In the genomic region with DNA sequence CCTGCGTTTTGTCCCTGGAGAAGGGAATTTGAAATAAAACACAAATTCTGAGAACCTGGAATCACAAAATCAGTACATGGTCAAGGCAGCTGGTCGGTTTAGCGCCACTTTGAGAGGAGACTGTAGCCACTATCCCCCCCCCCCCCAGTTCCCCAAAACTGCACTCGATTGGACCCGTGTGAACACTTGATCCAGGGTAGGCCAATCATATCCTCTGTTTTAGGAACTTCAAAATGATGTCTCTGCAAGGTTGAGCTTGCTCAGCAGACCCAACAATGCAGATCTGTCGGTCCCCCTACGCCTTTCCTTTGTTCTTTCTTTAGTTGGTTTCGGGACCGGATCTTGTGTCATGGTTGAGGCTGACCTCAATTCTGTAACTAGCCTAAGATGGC, we compare ENCODE assay signal across 14 mouse cellular contexts. TPM values are rescaled to one million over a fixed set of nuclear protein-coding genes. Genes with fewer than 3 reads are reported as not detected.
DNase-seq lines count a peak whose midpoint lies in the region; ATAC-seq lines count a peak whose summit lies in the region.
"Had no signal": no experiment of that assay in that cellular context is flagged by ENCODE, and none has a peak within 500 bp of the region (broad histone marks: within the 10 kb centered on the region; RNA-seq: fewer than 3 reads in every experiment).

No protein-coding gene starts in this region.

- ATAC-seq in kidney, embryonic 15.5 days (replicated peaks; ENCODE audit: low FRiP score): peak; percentile 3; the same call in 1 of the 2 replicates
- ATAC-seq in embryonic facial prominence, embryonic 11.5 days (replicated peaks; ENCODE audit: insufficient number of reproducible peaks, low FRiP score, low TSS enrichment, low read depth): peak; percentile 25; the same call in 1 of the 2 replicates
- ATAC-seq in intestine, embryonic 16.5 days: no peak
- ATAC-seq in stomach, embryonic 14.5 days (ENCODE audit: insufficient number of reproducible peaks, insufficient read depth, low FRiP score, low read depth): peak; percentile 35; the same call in 1 of the 2 replicates

- no peaks in the 10 kb centered on the region for H3K9me3 ChIP-seq in kidney, embryonic 15.5 days (replicated peaks)
- no peaks in the 10 kb centered on the region for H3K9me3 ChIP-seq in embryonic facial prominence, embryonic 11.5 days (replicated peaks; ENCODE audit: control insufficient read depth, low read length)
- no peaks in the 10 kb centered on the region for H3K9me3 ChIP-seq in intestine, embryonic 16.5 days (ENCODE audit: control insufficient read depth, low read length)
- no peaks in the 10 kb centered on the region for H3K9me3 ChIP-seq in stomach, embryonic 14.5 days (ENCODE audit: control insufficient read depth, low read depth, low read length)
- H3K9me3 ChIP-seq: liver, embryonic 13.5 days had no signal

- no peak overlapping the region for H3K4me3 ChIP-seq in kidney, embryonic 15.5 days (replicated peaks)
- no peak overlapping the region for H3K4me3 ChIP-seq in embryonic facial prominence, embryonic 11.5 days (ENCODE audit: low read depth, low read length)
- no peak overlapping the region for H3K4me3 ChIP-seq in intestine, embryonic 16.5 days (ENCODE audit: low read length)
- H3K4me3 ChIP-seq in stomach, embryonic 14.5 days (ENCODE audit: low read depth, low read length): no peak overlapping the region
- H3K4me3 ChIP-seq: liver, embryonic 13.5 days had no signal

- H3K4me1 ChIP-seq in kidney, embryonic 15.5 days: peaks cover 39% of the 10 kb centered on the region
- peaks cover 2% of the 10 kb centered on the region; the same call in 1 of the 2 replicates for H3K4me1 ChIP-seq in embryonic facial prominence, embryonic 11.5 days (ENCODE audit: control insufficient read depth, insufficient read depth, low read length)
- H3K4me1 ChIP-seq in intestine, embryonic 16.5 days (ENCODE audit: control insufficient read depth, insufficient read depth, low read length): no peaks in the 10 kb centered on the region
- peaks cover 16% of the 10 kb centered on the region for H3K4me1 ChIP-seq in stomach, embryonic 14.5 days (ENCODE audit: control insufficient read depth, insufficient read depth, low read length)

- H3K27ac ChIP-seq in kidney, embryonic 15.5 days: peak overlapping the region; percentile 87
- peak overlapping the region; percentile 10 for H3K27ac ChIP-seq in embryonic facial prominence, embryonic 11.5 days (replicated peaks; ENCODE audit: low read depth, low read length)
- H3K27ac ChIP-seq in intestine, embryonic 16.5 days (ENCODE audit: low read length): peak overlapping the region; percentile 25
- peak overlapping the region; percentile 81 for H3K27ac ChIP-seq in stomach, embryonic 14.5 days (ENCODE audit: low read length)
- H3K27ac ChIP-seq: liver, embryonic 13.5 days had no signal

- 77% methylated on average over 9 of the region's 9 CpGs for WGBS in kidney, embryonic 15.5 days
- WGBS in embryonic facial prominence, embryonic 11.5 days: 78% methylated on average over 9 of the region's 9 CpGs
- 76% methylated on average over 9 of the region's 9 CpGs for WGBS in intestine, embryonic 16.5 days
- 80% methylated on average over 9 of the region's 9 CpGs for WGBS in stomach, embryonic 14.5 days

- H3K27me3 ChIP-seq in kidney, embryonic 15.5 days: no peaks in the 10 kb centered on the region
- no peaks in the 10 kb centered on the region for H3K27me3 ChIP-seq in embryonic facial prominence, embryonic 11.5 days (ENCODE audit: control insufficient read depth, insufficient read depth, low read length)
- H3K27me3 ChIP-seq in intestine, embryonic 16.5 days (replicated peaks; ENCODE audit: control insufficient read depth, insufficient read depth, low read length): no peaks in the 10 kb centered on the region
- H3K27me3 ChIP-seq in stomach, embryonic 14.5 days (ENCODE audit: control insufficient read depth, insufficient read depth, low read length): no peaks in the 10 kb centered on the region
- H3K27me3 ChIP-seq: liver, embryonic 13.5 days had no signal

- no peaks in the 10 kb centered on the region for H3K36me3 ChIP-seq in kidney, embryonic 15.5 days
- no peaks in the 10 kb centered on the region for H3K36me3 ChIP-seq in embryonic facial prominence, embryonic 11.5 days (replicated peaks; ENCODE audit: control insufficient read depth, insufficient read depth, low read depth, low read length)
- H3K36me3 ChIP-seq in intestine, embryonic 16.5 days (ENCODE audit: control insufficient read depth, insufficient read depth, low read length): no peaks in the 10 kb centered on the region
- H3K36me3 ChIP-seq in stomach, embryonic 14.5 days (ENCODE audit: control insufficient read depth, insufficient read depth, low read length): no peaks in the 10 kb centered on the region
- H3K36me3 ChIP-seq: liver, embryonic 13.5 days had no signal

- intact Hi-C loops in left cerebral cortex, postnatal 10 days (cut with DNase I): no loop called here

- DNase-seq in kidney, adult 8-10 months: no peak
- peak; percentile 25 for DNase-seq in embryonic facial prominence, embryonic 11.5 days (ENCODE audit: low spot score)
- DNase-seq in left cerebral cortex, postnatal 10 days (ENCODE audit: extremely low spot score in 1 of 2, low spot score in 2 of 2): no peak
- no peak for DNase-seq in ovary, postnatal 14 days (ENCODE audit: low spot score)
- DNase-seq: adrenal gland, postnatal 25 days; kidney, adult 9 months; liver, embryonic 13.5 days; right cerebral cortex, postnatal 14 days; thymus, postnatal 4 days had no signal

- H3K4me2 ChIP-seq in kidney, embryonic 15.5 days: no peak overlapping the region
- no peak overlapping the region for H3K4me2 ChIP-seq in embryonic facial prominence, embryonic 11.5 days (ENCODE audit: low read depth, low read length)
- H3K4me2 ChIP-seq in intestine, embryonic 16.5 days (ENCODE audit: low read depth, low read length): no peak overlapping the region
- no peak overlapping the region for H3K4me2 ChIP-seq in stomach, embryonic 14.5 days (replicated peaks; ENCODE audit: low read depth, low read length)
- H3K4me2 ChIP-seq: liver, embryonic 13.5 days had no signal

- no peak overlapping the region for H3K9ac ChIP-seq in kidney, embryonic 15.5 days
- H3K9ac ChIP-seq in embryonic facial prominence, embryonic 11.5 days (replicated peaks; ENCODE audit: low read length): no peak overlapping the region
- no peak overlapping the region for H3K9ac ChIP-seq in intestine, embryonic 16.5 days (ENCODE audit: low read depth, low read length)
- H3K9ac ChIP-seq in stomach, embryonic 14.5 days (replicated peaks; ENCODE audit: low read depth, low read length): no peak overlapping the region
- H3K9ac ChIP-seq: liver, embryonic 13.5 days had no signal

RNA-seq across cellular contexts. Expression of a gene that starts 57.3 kb away (rescaled TPM):
- polyA plus RNA-seq in kidney, embryonic 15.5 days (2015; fragmentation: Nextera tagmentation; extraction: Ambion mirVana): 7.2 and 10.1 TPM in 2 replicates
- polyA plus RNA-seq in embryonic facial prominence, embryonic 11.5 days (2014; fragmentation: Nextera tagmentation; extraction: Ambion mirVana): 0.32 and 0.67 TPM in 2 replicates
- polyA plus RNA-seq in intestine, embryonic 16.5 days (2015; fragmentation: Nextera tagmentation; extraction: Ambion mirVana): 54.1 and 54.9 TPM in 2 replicates
- 29.9 and 30.8 TPM in 2 replicates for polyA plus RNA-seq in stomach, embryonic 14.5 days (2014; fragmentation: Nextera tagmentation; extraction: Ambion mirVana)
- under 1 TPM in 1 of 2 experiments, not detected in 1; 0.17 TPM for total RNA-seq in left cerebral cortex, postnatal 10 days (2021)
- total RNA-seq: layer of hippocampus, postnatal 14 days; neutrophil, adult 5-6 weeks had no signal

Comparison
In these comparisons a context has a peak if more than half of its experiments do, and no peak if none do; other contexts are left out.
1. H3K27ac ChIP-seq: peak in every context shown above with its lines; median percentile 87 in kidney, embryonic 15.5 days; 81 in stomach, embryonic 14.5 days; 25 in intestine, embryonic 16.5 days; 10 in embryonic facial prominence, embryonic 11.5 days.